Mouse (Mus musculus): ENCODE results near the gene Amfr.

The Amfr gene

DNA sequence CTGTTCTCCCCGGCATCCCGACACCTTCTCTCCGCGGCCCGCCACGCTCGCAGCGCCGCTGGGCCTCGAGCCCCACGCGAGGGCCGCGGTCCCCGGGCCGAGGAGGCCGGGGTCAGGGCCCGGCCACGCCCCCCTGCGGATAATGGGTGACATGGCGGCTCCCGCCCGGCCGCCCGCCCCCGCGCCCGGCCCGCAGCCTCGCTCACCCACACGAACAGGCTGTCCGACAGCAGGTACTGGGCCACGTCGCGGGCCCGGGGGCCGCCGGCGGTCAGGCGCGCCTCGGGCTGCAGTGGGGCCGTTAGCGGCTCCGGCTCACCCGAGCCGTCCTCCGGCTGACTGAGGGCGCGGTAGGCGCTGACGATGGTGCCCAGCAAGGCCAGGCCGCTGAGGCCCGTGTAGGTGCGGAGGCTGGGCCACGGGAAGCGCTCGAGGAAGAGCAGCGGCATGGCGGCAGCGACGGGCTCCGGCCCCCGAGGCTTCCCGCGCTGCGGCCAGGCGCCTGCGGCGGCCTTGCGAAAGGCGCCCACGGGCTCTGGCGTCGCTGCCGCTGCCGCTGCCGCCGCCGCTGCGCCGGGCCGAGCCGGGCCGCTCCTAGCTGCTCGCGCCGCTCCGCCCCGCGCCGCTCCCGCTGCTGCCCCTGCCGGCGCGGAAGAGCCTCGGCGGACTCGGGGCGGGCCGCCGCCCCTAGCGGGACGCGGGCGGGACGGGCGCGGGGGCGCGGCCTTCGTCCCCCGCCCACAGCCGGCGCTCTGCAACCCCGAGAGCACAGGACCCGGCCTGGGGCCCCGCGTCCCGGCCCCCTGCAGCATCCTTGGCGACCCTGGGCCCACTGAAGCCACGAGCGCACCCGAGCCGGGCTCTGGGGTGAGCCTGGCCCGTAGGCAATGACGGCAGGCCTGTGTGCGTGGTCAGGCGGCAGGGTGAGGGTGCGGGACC, at the start of gene Amfr:
TSS of gene Amfr (minus strand) at position 830 of the 939 bp plus-strand sequence.
- DNase-seq (ENCODE audit: low read depth in 2 of 2, low spot score in 2 of 2) = peak; percentile 41 to 46

DNA sequence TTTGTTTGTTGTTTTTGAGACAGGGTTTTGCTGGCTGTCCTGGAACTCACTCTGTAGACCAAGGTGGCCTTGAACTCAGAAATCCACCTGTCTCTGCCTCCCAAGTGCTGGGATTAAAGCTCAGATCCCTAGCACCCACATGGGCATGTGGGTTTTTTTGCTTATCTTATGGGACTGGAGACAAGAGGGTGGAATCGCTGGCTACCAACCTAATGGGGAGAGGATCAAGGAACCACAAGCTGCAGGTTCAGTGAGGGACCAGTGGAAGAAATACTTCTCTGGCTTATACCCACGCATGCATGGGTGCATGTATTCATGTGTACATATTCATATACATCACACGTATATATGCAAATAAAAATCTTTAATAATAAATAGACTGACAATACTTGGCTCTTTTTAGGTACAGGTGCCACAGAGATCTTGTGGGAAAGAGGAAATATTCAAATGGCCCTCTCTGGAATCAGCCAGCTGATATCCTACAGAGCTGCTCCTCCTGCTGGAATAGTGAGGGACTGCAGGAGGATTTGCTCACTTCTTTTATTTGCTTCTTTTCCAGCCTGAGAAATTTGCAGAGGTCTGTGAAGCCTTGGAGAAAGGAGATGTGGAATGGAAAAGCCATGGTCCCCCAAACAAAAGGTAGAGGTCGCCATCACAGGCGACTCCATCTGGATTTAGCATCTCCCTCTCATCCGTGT, 44.7 kb upstream of the Amfr start:
- peak in 1 of 2 experiments; percentile 14 for DNase-seq (ENCODE audit: low read depth in 2 of 2, low spot score in 2 of 2)

DNA sequence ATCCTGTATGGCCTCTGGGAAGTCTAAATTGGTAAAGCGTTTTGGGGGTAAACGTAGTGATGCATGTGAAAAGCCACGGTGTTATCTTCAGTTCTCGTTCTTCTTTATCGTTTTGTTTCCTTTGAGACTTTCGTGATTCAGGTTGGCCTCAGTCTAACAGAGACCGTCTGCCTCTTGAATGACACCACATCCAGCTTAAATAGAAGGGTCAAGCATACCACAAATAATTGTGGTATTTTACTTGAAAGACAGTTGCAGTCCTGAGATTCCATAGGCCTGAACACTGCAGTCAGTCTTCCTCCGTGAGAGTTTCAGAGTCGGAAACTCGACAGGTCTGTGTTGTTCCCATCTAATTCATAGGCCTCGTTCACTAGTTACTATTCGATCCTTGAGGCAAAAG, 40.1 kb upstream of the Amfr start:
- DNase-seq (ENCODE audit: low read depth in 2 of 2, low spot score in 2 of 2) = no peak

- DNase-seq (ENCODE audit: low read depth in 2 of 2, low spot score in 2 of 2) = no peak
Observed at GRCm38 (mm10) chr8:94047845-94048244, 35.2 kb upstream of the Amfr start.

DNA sequence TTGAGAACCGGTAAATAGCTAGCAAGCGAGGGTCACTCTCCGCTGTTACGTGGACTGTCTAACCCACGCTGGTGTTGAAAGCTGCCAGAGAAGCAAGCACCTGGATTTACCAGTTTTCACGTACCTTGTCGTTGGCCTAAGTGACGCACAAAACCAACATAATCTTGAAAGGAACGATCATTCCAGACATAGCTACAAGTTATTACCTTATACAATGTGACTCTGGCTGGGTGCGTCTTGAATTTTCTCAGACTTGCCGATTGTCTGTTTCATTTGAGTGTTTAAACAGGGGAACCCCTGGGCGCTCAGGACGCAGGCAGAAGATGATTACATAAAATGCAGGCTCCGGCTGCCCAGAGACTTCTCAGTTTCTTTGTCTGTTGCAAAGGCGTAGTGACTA, 25.2 kb upstream of the Amfr start:
- DNase-seq (ENCODE audit: low read depth in 2 of 2, low spot score in 2 of 2) = peak in 1 of 2 experiments; percentile 12

DNA sequence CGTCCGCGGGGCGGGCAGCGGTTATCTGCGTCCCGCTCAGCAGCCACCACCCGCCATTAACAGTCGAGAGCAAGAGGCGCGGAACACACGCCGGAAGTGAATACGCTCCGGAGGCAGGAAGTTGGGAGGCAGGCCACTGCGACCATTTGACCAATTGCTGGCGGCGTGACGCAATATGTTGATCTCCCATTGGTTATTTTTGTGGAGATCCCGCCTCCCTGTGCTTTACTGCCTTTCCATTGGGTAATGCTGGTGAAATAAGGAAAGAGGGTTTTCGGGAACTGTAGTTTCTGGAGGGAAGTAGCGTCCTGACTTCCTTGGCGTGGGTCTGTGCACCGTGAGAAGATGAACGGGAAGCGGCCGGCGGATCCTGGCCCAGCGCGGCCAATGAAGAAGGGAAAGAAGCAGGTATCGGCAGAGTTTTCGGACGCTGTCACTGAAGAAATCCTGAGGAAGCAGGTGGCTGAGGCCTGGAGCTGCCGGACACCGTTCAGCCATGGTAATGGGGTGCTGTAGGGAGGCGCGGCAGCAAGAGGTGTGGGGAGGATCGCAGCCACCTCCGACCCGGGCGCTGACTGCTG, 24.4 kb upstream of the Amfr start, which contains the start of the genes Nudt21 and Ogfod1:
TSS of gene Nudt21 (minus strand) at position 88 of the 581 bp plus-strand sequence.
TSS of gene Ogfod1 (plus strand) at position 255 of the 581 bp plus-strand sequence.
- DNase-seq (ENCODE audit: low read depth in 2 of 2, low spot score in 2 of 2) = peak; percentile 90 to 93

DNA sequence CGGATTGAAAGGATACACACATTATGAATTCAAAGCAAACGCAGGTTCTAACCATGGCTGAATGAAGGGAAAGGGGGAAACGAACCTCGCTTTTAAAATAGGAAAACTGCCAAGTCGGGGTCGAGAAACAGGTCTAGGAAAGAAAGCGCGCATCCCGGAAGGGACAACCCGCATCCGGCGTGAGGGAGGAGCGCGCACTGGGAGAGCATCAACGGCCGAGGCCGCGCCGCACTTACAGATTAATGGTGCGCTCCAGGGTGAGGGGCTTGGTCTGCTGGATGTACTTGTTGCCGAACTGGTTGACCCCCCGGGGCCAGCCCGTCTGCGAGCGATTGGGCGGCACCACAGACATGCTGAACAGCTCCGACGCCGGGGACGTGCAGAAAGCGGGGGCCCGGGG, 23.9 kb upstream of the Amfr start:
- DNase-seq (ENCODE audit: low read depth in 2 of 2, low spot score in 2 of 2) = peak; percentile 23 to 47

DNA sequence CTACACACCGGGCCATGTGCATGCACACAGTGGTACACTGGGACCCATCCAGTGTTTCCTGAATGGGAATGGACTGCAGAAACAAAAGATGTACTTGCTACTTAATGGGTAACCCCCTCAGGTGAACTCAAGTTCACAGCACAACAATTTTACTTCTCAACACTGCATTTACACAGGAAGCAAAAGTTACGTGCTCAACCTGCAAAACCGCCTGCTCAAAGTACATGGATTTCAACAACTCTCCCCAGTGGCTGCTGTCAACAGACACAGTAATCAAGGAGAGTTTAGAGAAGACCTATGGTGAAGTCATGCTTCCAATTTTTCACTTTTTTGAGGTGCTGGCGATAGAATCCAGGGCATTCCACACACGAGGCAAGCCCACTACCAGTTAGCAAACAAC, 22.6 kb upstream of the Amfr start:
- no peak for DNase-seq (ENCODE audit: low read depth in 2 of 2, low spot score in 2 of 2)

DNA sequence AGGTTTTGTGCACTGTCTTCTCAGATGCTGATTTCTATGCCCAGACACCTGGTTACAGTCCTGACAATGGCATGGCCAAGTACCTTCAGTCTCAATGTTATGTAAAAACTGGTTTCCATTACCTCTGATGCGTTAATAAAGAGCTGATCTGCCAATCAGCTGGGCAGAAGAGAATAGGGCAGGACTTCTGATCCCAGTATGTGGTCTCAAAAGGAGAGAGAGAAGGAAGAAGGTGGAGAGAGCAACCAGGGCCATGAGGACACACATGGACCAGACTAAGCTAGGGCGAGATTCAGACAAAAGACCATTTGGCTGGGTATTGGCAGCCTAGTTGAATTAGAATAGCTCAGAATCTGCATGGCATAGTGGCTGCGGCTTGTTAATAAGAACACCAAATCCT, 21.0 kb upstream of the Amfr start:
- DNase-seq (ENCODE audit: low read depth in 2 of 2, low spot score in 2 of 2) = no peak

GRCm38 (mm10) chr8:94029701-94030100, 17.1 kb upstream of the Amfr start:
- no peak for DNase-seq (ENCODE audit: low read depth in 2 of 2, low spot score in 2 of 2)

- no peak for DNase-seq (ENCODE audit: low read depth in 2 of 2, low spot score in 2 of 2)
Observed at GRCm38 (mm10) chr8:94023916-94024315, 11.3 kb upstream of the Amfr start.

DNA sequence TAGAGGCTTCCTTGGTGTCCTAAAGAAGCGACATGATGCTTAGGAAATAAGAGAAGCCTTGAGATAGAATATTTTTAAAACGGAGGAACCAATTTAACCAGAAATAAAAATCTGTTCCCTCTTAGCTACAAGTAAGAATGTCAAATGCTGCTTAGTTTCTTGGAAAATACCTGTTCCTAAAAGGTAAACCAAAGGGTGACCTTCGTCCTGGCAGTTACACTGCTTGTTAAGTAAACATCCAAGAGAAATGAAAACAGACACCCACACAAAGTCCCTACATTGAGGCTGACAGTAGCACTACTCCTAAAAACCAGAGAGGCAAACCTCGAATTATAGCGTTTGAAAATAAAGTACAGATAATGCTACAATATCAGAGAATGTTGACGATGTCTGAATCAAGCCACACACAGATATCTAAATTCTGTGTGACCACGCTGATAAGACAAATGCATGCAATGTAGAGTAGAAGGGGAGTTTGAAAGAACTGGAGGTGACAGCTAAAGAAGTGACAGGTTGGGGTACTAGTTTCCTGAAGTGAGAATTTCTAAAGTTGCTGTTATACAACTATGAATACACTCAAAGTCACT, 477 bp upstream of the Amfr start:
- DNase-seq (ENCODE audit: low read depth in 2 of 2, low spot score in 2 of 2) = no peak

DNA sequence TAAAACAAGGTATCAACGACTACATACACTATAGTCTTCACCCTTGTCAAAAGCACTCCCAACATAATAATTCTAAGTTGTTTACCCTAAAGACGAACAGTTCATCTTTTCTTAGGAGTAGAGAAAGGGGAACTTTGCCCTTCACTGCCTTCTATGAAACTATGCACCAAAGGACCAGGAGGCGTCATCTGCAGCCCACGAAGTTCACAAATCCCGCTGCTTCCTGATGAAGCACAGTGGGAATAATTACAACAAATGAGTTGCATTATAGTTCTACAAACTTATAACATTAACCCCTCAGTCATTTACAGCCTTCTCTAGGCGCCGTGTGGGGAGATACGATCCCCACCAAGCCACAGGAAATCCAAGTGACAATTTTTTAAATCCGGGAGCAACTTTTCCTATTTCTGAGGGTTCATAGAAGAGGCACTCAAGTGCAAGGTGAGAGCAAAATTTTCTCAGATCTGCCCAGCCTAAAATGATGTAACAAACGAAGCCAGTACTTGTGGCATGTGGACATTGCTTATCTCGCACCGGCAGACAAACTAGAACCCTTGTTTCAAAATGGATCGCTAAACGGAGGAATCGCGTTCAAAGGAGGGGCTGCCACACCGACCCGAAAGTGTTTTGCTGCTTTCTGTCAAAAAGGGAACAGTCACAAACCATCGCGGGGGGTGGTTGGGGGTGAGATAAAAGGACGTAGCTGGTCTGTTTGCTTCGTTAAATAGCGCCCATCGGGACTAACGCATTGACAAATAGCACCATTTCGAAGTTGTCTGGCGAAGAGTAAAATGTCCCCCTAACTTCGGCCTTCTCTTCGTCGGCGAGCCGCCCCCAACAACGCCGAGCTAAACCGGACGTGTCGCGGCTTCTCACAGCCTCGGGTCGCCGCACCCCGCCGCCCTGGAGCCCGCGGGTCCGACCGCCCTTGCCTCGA, 1.3 kb downstream of the Amfr start:
- no peak for DNase-seq (ENCODE audit: low read depth in 2 of 2, low spot score in 2 of 2)

GRCm38 (mm10) chr8:94010101-94010705, 2.4 kb downstream of the Amfr start:
- DNase-seq (ENCODE audit: low read depth in 2 of 2, low spot score in 2 of 2) = no peak

- DNase-seq (ENCODE audit: low read depth in 2 of 2, low spot score in 2 of 2) = no peak
Observed at GRCm38 (mm10) chr8:94009243-94009845, 3.3 kb downstream of the Amfr start.

DNA sequence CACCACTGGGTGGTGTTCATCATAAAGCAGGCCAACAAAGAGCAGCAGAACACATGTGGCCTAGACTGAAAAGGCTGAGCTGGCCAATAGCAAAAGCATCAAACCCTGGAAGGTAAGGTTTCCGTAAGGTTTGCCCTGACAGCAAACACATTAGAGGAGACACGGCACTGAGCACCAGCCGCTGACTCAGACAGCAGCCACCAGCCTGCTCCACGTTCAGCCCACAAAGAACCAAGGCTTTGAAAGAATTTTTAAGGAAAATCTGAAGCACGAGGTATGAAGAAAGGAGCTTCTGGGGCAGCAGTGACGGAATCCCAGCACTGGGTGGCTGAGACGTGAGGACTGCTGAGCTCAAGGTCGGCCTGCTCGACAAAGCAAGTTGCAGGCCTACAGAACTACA, 8.5 kb downstream of the Amfr start:
- DNase-seq (ENCODE audit: low read depth in 2 of 2, low spot score in 2 of 2) = no peak

GRCm38 (mm10) chr8:93998961-93999360, 13.7 kb downstream of the Amfr start:
- no peak for DNase-seq (ENCODE audit: low read depth in 2 of 2, low spot score in 2 of 2)

DNA sequence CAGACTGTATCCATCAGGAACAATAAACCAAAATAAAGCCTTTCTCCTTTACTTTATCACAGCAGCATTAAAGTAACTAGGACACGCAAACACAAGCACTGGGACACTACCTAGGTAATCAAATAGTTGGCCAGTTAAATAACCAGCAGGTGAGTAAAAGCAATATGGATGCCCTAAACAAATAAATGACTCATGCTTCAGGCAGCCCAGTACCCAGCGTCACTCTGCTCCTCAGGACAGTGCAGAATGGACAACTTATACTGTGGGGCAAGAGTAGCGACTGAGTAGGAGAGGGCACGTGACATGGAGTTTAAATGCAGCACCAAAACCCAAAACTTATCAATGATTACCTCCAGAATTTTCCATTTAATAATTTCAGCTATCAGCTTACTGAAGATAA, 22.9 kb downstream of the Amfr start:
- no peak for DNase-seq (ENCODE audit: low read depth in 2 of 2, low spot score in 2 of 2)

DNA sequence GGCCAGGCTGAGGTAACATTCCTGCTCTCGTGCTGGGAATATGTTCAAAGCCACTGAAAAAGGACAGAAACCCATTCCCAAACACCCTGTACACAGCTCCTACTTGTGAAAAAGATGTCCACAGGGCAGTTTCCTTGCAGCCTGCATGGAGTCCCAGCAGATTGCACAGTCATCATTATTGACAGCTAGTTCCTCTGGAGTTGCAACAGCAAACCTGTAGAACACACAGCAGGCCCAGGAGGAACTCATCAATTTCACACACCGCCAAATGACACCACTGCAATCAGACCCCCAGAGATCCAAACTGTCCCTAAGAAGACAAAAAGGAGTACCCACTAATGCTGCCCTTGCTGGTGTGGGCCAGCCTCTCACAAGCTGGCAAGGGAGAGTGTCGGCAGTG, 27.9 kb downstream of the Amfr start:
- DNase-seq (ENCODE audit: low read depth in 2 of 2, low spot score in 2 of 2) = no peak
